Mouse (Mus musculus) heart, adult 18-20 months (tissue): ENCODE data around the gene Myh11. TPM values are rescaled to one million over a fixed set of nuclear protein-coding genes. Genes with fewer than 3 reads are reported as not detected.

ENCODE experiments used
- DNase-seq, 2 experiments: peaks; one replicate each; pipeline ENCODE4 v3.0.0; 2021 to 2022; ENCODE audit warnings: mixed read lengths in 1 of 2
- long read RNA-seq, 2 experiments: library from polyadenylated mRNA; stranded (forward); transcript quantifications; one replicate each; pipeline ENCODE4 v2.0.0; 2021
- total RNA-seq, 2 experiments: library from RNA; stranded (reverse); gene quantifications; 2 replicates each; pipeline ENCODE4 v1.2.3; 2021

Gene Myh11
- 10 to 100 TPM; 25.1 to 28.1 TPM for total RNA-seq
- long read RNA-seq, experiment 1, full-length matches to known transcripts, result 11 of 16 reads
- long read RNA-seq, experiment 1, partial matches to known transcripts, result 3 of 16 reads
- long read RNA-seq, experiment 1, other reads (novel, unspliced or antisense), result 2 of 16 reads
- long read RNA-seq, experiment 2, full-length matches to known transcripts, result 1 of 6 reads
- long read RNA-seq, experiment 2, partial matches to known transcripts, result 4 of 6 reads
- long read RNA-seq, experiment 2, other reads (novel, unspliced or antisense), result 1 of 6 reads

GRCm38 (mm10) chr16:14291223-14291622 lies at the start of gene Myh11:
Gene Myh11, minus strand, starts transcription at chr16:14291372.
- DNase-seq, result peak; percentile 83 to 85

GRCm38 (mm10) chr16:14328156-14328555 lies 37.0 kb upstream of the Myh11 start:
- DNase-seq, result no peak

GRCm38 (mm10) chr16:14320494-14320893 lies 29.3 kb upstream of the Myh11 start:
- no peak for DNase-seq

- no peak for DNase-seq
These were observed 28.5 kb upstream of the Myh11 start for GRCm38 (mm10) chr16:14319681-14320080.

GRCm38 (mm10) chr16:14316884-14317876 lies 26.0 kb upstream of the Myh11 start, which contains the start of gene Fopnl:
Gene Fopnl, minus strand, starts transcription at chr16:14317405.
- peak; percentile 97 to 98 for DNase-seq

- DNase-seq, result no peak
These were observed 21.7 kb upstream of the Myh11 start for GRCm38 (mm10) chr16:14312914-14313313.

GRCm38 (mm10) chr16:14311371-14311770 lies 20.2 kb upstream of the Myh11 start:
- peak in 1 of 2 experiments; percentile 35 for DNase-seq

- DNase-seq, result no peak
These were observed 18.7 kb upstream of the Myh11 start for GRCm38 (mm10) chr16:14309833-14310232.

GRCm38 (mm10) chr16:14308245-14309073 lies 17.3 kb upstream of the Myh11 start:
- DNase-seq, result peak in 1 of 2 experiments; percentile 17

GRCm38 (mm10) chr16:14307373-14307772 lies 16.2 kb upstream of the Myh11 start:
- DNase-seq, result no peak

- DNase-seq, result no peak
These were observed 15.3 kb upstream of the Myh11 start for GRCm38 (mm10) chr16:14306451-14306850.

- no peak for DNase-seq
These were observed 13.6 kb upstream of the Myh11 start for GRCm38 (mm10) chr16:14304791-14305190.

- no peak for DNase-seq
These were observed 12.5 kb upstream of the Myh11 start for GRCm38 (mm10) chr16:14303676-14304075.

GRCm38 (mm10) chr16:14303148-14303547 lies 12.0 kb upstream of the Myh11 start:
- no peak for DNase-seq

- no peak for DNase-seq
These were observed 7.3 kb upstream of the Myh11 start for GRCm38 (mm10) chr16:14298461-14298860.

- DNase-seq, result no peak
These were observed 6.6 kb upstream of the Myh11 start for GRCm38 (mm10) chr16:14297746-14298145.

- DNase-seq, result no peak
These were observed 6.0 kb upstream of the Myh11 start for GRCm38 (mm10) chr16:14297137-14297536.

GRCm38 (mm10) chr16:14296544-14297124 lies 5.5 kb upstream of the Myh11 start:
- DNase-seq, result no peak

- no peak for DNase-seq
These were observed 4.1 kb upstream of the Myh11 start for GRCm38 (mm10) chr16:14295291-14295690.

GRCm38 (mm10) chr16:14292205-14293199 lies 1.3 kb upstream of the Myh11 start:
- DNase-seq, result peak in 1 of 2 experiments; percentile 28
